Mouse (Mus musculus) forebrain, embryonic 16.5 days (tissue): ENCODE measurements around the gene Zfhx3. TPM values are rescaled to one million over a fixed set of nuclear protein-coding genes. Genes with fewer than 3 reads are reported as not detected.
A peak's percentile ranks its signal among the peaks of the same experiment; 100 is the strongest.

ENCODE experiments used
- ATAC-seq: fragments of 200-750 bp; cut with Nextera tagmentation; 2 replicates; pipeline ENCODE4 v1.8.0; 2017; ENCODE audit warnings: mild to moderate bottlenecking, moderate library complexity
- H3K27ac ChIP-seq: fragments of 300-500 bp; sonication (generic); 2 replicates; pipeline ENCODE4 v1.5.1; 2014; ENCODE audit warnings: low read length, control low read depth
- H3K27me3 ChIP-seq: fragments of 300-500 bp; sonication (generic); replicated peaks from 2 replicates; pipeline ENCODE4 v1.6.1; 2014; ENCODE audit warnings: low read length; ENCODE audit not compliant: control insufficient read depth, insufficient read depth
- H3K36me3 ChIP-seq: fragments of 300-500 bp; sonication (generic); 2 replicates; pipeline ENCODE4 v1.6.1; 2014; ENCODE audit not compliant: control insufficient read depth, insufficient read depth
- H3K4me1 ChIP-seq: fragments of 300-500 bp; sonication (generic); replicated peaks from 2 replicates; pipeline ENCODE4 v1.6.1; 2014; ENCODE audit warnings: low read length; ENCODE audit not compliant: control insufficient read depth, insufficient read depth
- H3K4me2 ChIP-seq: fragments of 300-500 bp; sonication (generic); 2 replicates; pipeline ENCODE4 v1.6.1; 2014; ENCODE audit warnings: mild to moderate bottlenecking, low read length, control low read depth
- H3K4me3 ChIP-seq: fragments of 300-500 bp; sonication (generic); replicated peaks from 2 replicates; pipeline ENCODE4 v1.5.1; 2014; ENCODE audit warnings: mild to moderate bottlenecking, low read length, control low read depth
- H3K9ac ChIP-seq: fragments of 300-500 bp; sonication (generic); replicated peaks from 2 replicates; pipeline ENCODE4 v1.6.1; 2014; ENCODE audit warnings: low read depth, low read length, control low read depth
- H3K9me3 ChIP-seq: fragments of 300-500 bp; sonication (generic); 2 replicates; pipeline ENCODE4 v1.6.1; 2016; ENCODE audit warnings: low read length; ENCODE audit not compliant: control insufficient read depth
- WGBS: fragments of 180-500 bp; shearing (Covaris S2); extraction: QIAGEN DNeasy Blood & Tissue Kit; methylation state at CpG from one replicate; pipeline ENCODE4 v1.1.7; 2014; 5-methylcytosine and 5-hydroxymethylcytosine counted together
- polyA plus RNA-seq: library from polyadenylated mRNA; unstranded; fragments of >200 nt; fragmentation: Nextera tagmentation; extraction: Ambion mirVana; gene quantifications from 2 replicates; pipeline ENCODE4 v1.2.1, GENCODE M21; 2015

Gene Zfhx3
- polyA plus RNA-seq, 1 experiment from 2014 or later: 14.6 TPM

GRCm38 (mm10) chr8:108098598-108098997 lies 156.2 kb downstream of the Zfhx3 start:
- no peak overlapping the region for H3K27ac ChIP-seq
- no peak overlapping the region for H3K4me2 ChIP-seq
- H3K9me3 ChIP-seq: no peaks in the 10 kb centered on the region
- H3K4me1 ChIP-seq: peaks cover 17% of the 10 kb centered on the region
- H3K27me3 ChIP-seq: peaks cover 6% of the 10 kb centered on the region
- no peak overlapping the region for H3K9ac ChIP-seq
- no peak for ATAC-seq
- H3K4me3 ChIP-seq: no peak overlapping the region
- no peaks in the 10 kb centered on the region for H3K36me3 ChIP-seq
- 84% methylated on average over 13 of the region's 13 CpGs for WGBS

GRCm38 (mm10) chr8:108101131-108101530 lies 158.7 kb downstream of the Zfhx3 start:
- no peaks in the 10 kb centered on the region for H3K36me3 ChIP-seq
- H3K27ac ChIP-seq: no peak overlapping the region
- 59% methylated on average over 8 of the region's 8 CpGs for WGBS
- H3K4me2 ChIP-seq: peak overlapping the region; percentile 35
- peaks cover 17% of the 10 kb centered on the region for H3K4me1 ChIP-seq
- no peak overlapping the region for H3K9ac ChIP-seq
- H3K27me3 ChIP-seq: peaks cover 9% of the 10 kb centered on the region
- H3K9me3 ChIP-seq: no peaks in the 10 kb centered on the region
- no peak for ATAC-seq
- no peak overlapping the region for H3K4me3 ChIP-seq

GRCm38 (mm10) chr8:108101978-108102865 lies 159.8 kb downstream of the Zfhx3 start:
- H3K9ac ChIP-seq: no peak overlapping the region
- ATAC-seq: peak; percentile 91
- H3K4me3 ChIP-seq: no peak overlapping the region

GRCm38 (mm10) chr8:108104471-108105098 lies 162.1 kb downstream of the Zfhx3 start:
- peaks cover 9% of the 10 kb centered on the region for H3K27me3 ChIP-seq
- H3K4me3 ChIP-seq: no peak overlapping the region
- H3K4me2 ChIP-seq: no peak overlapping the region
- no peak overlapping the region for H3K27ac ChIP-seq
- 31% methylated on average over 10 of the region's 10 CpGs for WGBS
- peaks cover 17% of the 10 kb centered on the region for H3K4me1 ChIP-seq
- H3K9ac ChIP-seq: no peak overlapping the region
- H3K9me3 ChIP-seq: peaks cover 2% of the 10 kb centered on the region; the same call in 1 of the 2 replicates
- H3K36me3 ChIP-seq: no peaks in the 10 kb centered on the region
- no peak for ATAC-seq

More at GRCm38 (mm10) chr8:108101978-108102865, 159.8 kb downstream of the Zfhx3 start:
- peak overlapping the region; percentile 35 for H3K4me2 ChIP-seq
- 5% methylated on average over 16 of the region's 16 CpGs for WGBS
- H3K9me3 ChIP-seq: peaks cover 1% of the 10 kb centered on the region; the same call in 1 of the 2 replicates
- H3K27ac ChIP-seq: peak overlapping the region; percentile 65
- peaks cover 9% of the 10 kb centered on the region for H3K27me3 ChIP-seq
- H3K36me3 ChIP-seq: no peaks in the 10 kb centered on the region
- H3K4me1 ChIP-seq: peaks cover 17% of the 10 kb centered on the region

GRCm38 (mm10) chr8:108125053-108125452 lies 182.6 kb downstream of the Zfhx3 start:
- H3K9ac ChIP-seq: no peak overlapping the region
- no peak for ATAC-seq
- peaks cover 2% of the 10 kb centered on the region; the same call in 1 of the 2 replicates for H3K4me1 ChIP-seq
- no peaks in the 10 kb centered on the region for H3K36me3 ChIP-seq
- H3K4me3 ChIP-seq: no peak overlapping the region
- no peaks in the 10 kb centered on the region for H3K27me3 ChIP-seq
- no peaks in the 10 kb centered on the region for H3K9me3 ChIP-seq
- 49% methylated on average over 2 of the region's 2 CpGs for WGBS
- no peak overlapping the region for H3K4me2 ChIP-seq
- no peak overlapping the region for H3K27ac ChIP-seq

GRCm38 (mm10) chr8:108125491-108125890 lies 183.0 kb downstream of the Zfhx3 start:
- 37% methylated on average over 2 of the region's 2 CpGs for WGBS
- no peaks in the 10 kb centered on the region for H3K36me3 ChIP-seq
- no peak overlapping the region for H3K4me2 ChIP-seq
- H3K27me3 ChIP-seq: no peaks in the 10 kb centered on the region
- H3K4me3 ChIP-seq: no peak overlapping the region
- no peak for ATAC-seq
- H3K9me3 ChIP-seq: no peaks in the 10 kb centered on the region
- no peak overlapping the region for H3K27ac ChIP-seq
- H3K4me1 ChIP-seq: peaks cover 2% of the 10 kb centered on the region; the same call in 1 of the 2 replicates
- no peak overlapping the region for H3K9ac ChIP-seq

- no peak for ATAC-seq
- Histone ChIP-seq H3K27me3 (0 out of 2 replicates have a peak, but pooled peaks cover 3% of the 10 kb centered on the region), H3K4me2 (no peak overlapping the region), H3K4me1 (peaks cover 3% of the 10 kb centered on the region; the same call in 1 of the 2 replicates), H3K4me3 (no peak overlapping the region), H3K9ac (no peak overlapping the region), H3K9me3 (no peaks in the 10 kb centered on the region), H3K27ac (no peak overlapping the region), H3K36me3 (no peaks in the 10 kb centered on the region)
- WGBS: 83% methylated on average over 5 of the region's 5 CpGs
These were observed 204.1 kb downstream of the Zfhx3 start for GRCm38 (mm10) chr8:108146536-108146935.

- peaks cover 3% of the 10 kb centered on the region; the same call in 1 of the 2 replicates for H3K4me1 ChIP-seq
- WGBS: 61% methylated on average over 15 of the region's 15 CpGs
- no peak overlapping the region for H3K9ac ChIP-seq
- H3K9me3 ChIP-seq: no peaks in the 10 kb centered on the region
- no peak overlapping the region for H3K27ac ChIP-seq
- no peak overlapping the region for H3K4me2 ChIP-seq
- H3K27me3 ChIP-seq: 0 out of 2 replicates have a peak, but pooled peaks cover 3% of the 10 kb centered on the region
- no peaks in the 10 kb centered on the region for H3K36me3 ChIP-seq
- H3K4me3 ChIP-seq: no peak overlapping the region
- ATAC-seq: no peak
These were observed 206.3 kb downstream of the Zfhx3 start for GRCm38 (mm10) chr8:108148599-108149249.

GRCm38 (mm10) chr8:108170804-108171203 lies 228.4 kb downstream of the Zfhx3 start:
- no peak for ATAC-seq
- Histone ChIP-seq H3K9me3 (no peaks in the 10 kb centered on the region), H3K4me1 (no peaks in the 10 kb centered on the region), H3K9ac (no peak overlapping the region), H3K27me3 (no peaks in the 10 kb centered on the region), H3K36me3 (no peaks in the 10 kb centered on the region), H3K27ac (no peak overlapping the region), H3K4me3 (no peak overlapping the region), H3K4me2 (no peak overlapping the region)
- 92% methylated on average over 14 of the region's 14 CpGs for WGBS
